Mouse (Mus musculus) lung, adult 2 months (tissue): ENCODE measurements at regions not wholly inside any gene's neighbourhood (a gene's known extent, or its start where the extent isn't known, plus 50 kb on each side); places are given as distances from the start of the nearest gene placed in this dataset.

Source experiments
- CTCF ChIP-seq: fragments of 200-500 bp; IDR thresholded peaks from 2 replicates; pipeline ENCODE4 v1.5.1; 2011; ENCODE audit warnings: mild to moderate bottlenecking, low read length, control low read depth; ENCODE audit not compliant: insufficient read depth
- POLR2A ChIP-seq: fragments of 200-500 bp; IDR thresholded peaks from 2 replicates; pipeline ENCODE4 v1.6.1; 2011; ENCODE audit warnings: low read depth, mild to moderate bottlenecking, control low read depth, low read length, borderline replicate concordance; ENCODE audit errors: extremely low read depth

DNA sequence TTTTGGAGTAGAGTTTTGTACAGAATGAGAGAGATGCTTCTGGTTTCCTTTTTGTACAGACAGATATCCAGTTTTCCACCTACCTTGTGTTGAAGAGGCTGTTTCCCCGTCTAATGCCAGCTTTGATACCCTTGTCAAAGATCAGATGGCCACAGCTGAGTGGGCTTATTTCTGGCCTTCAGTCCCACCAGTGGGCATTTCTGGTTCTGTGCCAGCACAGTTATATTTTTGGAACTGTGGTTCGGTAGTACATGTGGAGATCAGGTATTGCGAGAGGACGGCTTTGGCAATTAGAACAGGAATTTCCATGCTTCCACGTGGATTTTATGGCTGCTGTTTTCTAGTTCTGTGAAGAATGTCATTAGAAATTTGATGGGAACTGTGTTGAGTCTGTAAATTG is 302.5 kb upstream of the Cxcr4 start:
- TF ChIP-seq POLR2A (no peak), CTCF (no peak)
